Mouse (Mus musculus): ENCODE results near the gene Gimap8. TPM values are rescaled to one million over a fixed set of nuclear protein-coding genes. Genes with fewer than 3 reads are reported as not detected.

The Gimap8 gene
- total RNA-seq, 2 experiments from 2014 or later, result 1.5 to 1.7 TPM

GRCm38 (mm10) chr6:48702146-48702545 is 55.1 kb downstream of the Gimap8 start:
- no peak for DNase-seq (ENCODE audit: low spot score in 2 of 2)

GRCm38 (mm10) chr6:48702601-48703000 is 55.6 kb downstream of the Gimap8 start:
- no peak for DNase-seq (ENCODE audit: low spot score in 2 of 2)

- no peak for DNase-seq (ENCODE audit: low spot score in 2 of 2)
Observed at GRCm38 (mm10) chr6:48704146-48704545, 57.1 kb downstream of the Gimap8 start.

- no peak for DNase-seq (ENCODE audit: low spot score in 2 of 2)
Observed at GRCm38 (mm10) chr6:48706130-48706529, 59.1 kb downstream of the Gimap8 start.

Other genes with a start within 250 kb of the Gimap8 start
- gene Zfp467, start 201.4 kb upstream of the Gimap8 start, total RNA-seq (2021), result 10 to 100 TPM; 17.2 to 21.3 TPM
- under 1 TPM; 0.21 to 0.58 TPM for gene Sspo, start 199.0 kb upstream of the Gimap8 start, total RNA-seq (2021)
- gene Atp6v0e2, start 109.6 kb upstream of the Gimap8 start, total RNA-seq (2021), result 100 to 1,000 TPM; 413 to 459 TPM
- gene Lrrc61, start 92.4 kb upstream of the Gimap8 start, total RNA-seq (2021), result 10 to 100 TPM; 27.0 to 30.6 TPM
- gene Rarres2, start 74.4 kb upstream of the Gimap8 start, total RNA-seq (2021), result 10 to 100 TPM; 15.1 to 15.3 TPM
- gene Gm45021, start 57.6 kb upstream of the Gimap8 start, total RNA-seq (2021), result not detected
- gene Repin1, start 53.4 kb upstream of the Gimap8 start, total RNA-seq (2021), result 10 to 100 TPM; 29.2 to 30.1 TPM
- not detected for gene Gm44965, start 53.3 kb upstream of the Gimap8 start, total RNA-seq (2021)
- gene Zfp775, start 45.2 kb upstream of the Gimap8 start, total RNA-seq (2021), result 1 to 10 TPM; 5.6 to 6.6 TPM
- 10 to 100 TPM; 13.7 to 15.5 TPM for gene AI854703, start 20.5 kb upstream of the Gimap8 start, total RNA-seq (2021)
- gene Gimap9, start 28.9 kb downstream of the Gimap8 start, total RNA-seq (2021), result 1 to 10 TPM; 1.0 to 1.4 TPM
- gene Gimap4, start 37.3 kb downstream of the Gimap8 start, total RNA-seq (2021), result under 1 TPM; 0.58 to 0.71 TPM
- 1 to 10 TPM; 6.2 to 8.2 TPM for gene Gimap6, start 61.0 kb downstream of the Gimap8 start, total RNA-seq (2021)
- not detected for gene Gm28053, start 71.4 kb downstream of the Gimap8 start, total RNA-seq (2021)
- gene Gimap7, start 71.4 kb downstream of the Gimap8 start, total RNA-seq (2021), result not detected
- 1 to 10 TPM; 3.0 to 3.2 TPM for gene Gimap1, start 91.8 kb downstream of the Gimap8 start, total RNA-seq (2021)
- gene Gimap5, start 99.0 kb downstream of the Gimap8 start, total RNA-seq (2021), result 1 to 10 TPM in 1 of 2 experiments, under 1 TPM in 1; 0.98 to 1.2 TPM
- gene Gimap3, start 123.6 kb downstream of the Gimap8 start, total RNA-seq (2021), result not detected
- 10 to 100 TPM; 14.7 to 15.4 TPM for gene Tmem176a, start 193.7 kb downstream of the Gimap8 start, total RNA-seq (2021)
- gene Tmem176b, start 194.3 kb downstream of the Gimap8 start, total RNA-seq (2021), result 10 to 100 TPM; 45.6 to 47.8 TPM
- not detected for gene Aoc1, start 225.7 kb downstream of the Gimap8 start, total RNA-seq (2021)

Data from layer of hippocampus, postnatal 10 days (tissue).